Mouse (Mus musculus): ENCODE results near the gene Pds5b. TPM values are rescaled to one million over a fixed set of nuclear protein-coding genes. Genes with fewer than 3 reads are reported as not detected.
"Not testable (repeated sequence)": the region's sequence is repeated elsewhere in the genome, so short reads cannot be mapped to it uniquely, and the experiment has no call there.

Gene Pds5b
- polyA plus RNA-seq, 1 experiment from 2014 or later: 32.0 TPM

- no peak for ATAC-seq
- Histone ChIP-seq H3K27me3 (no peaks in the 10 kb centered on the region), H3K27ac (no peak overlapping the region), H3K9me3 (replicated peaks) (peaks cover 16% of the 10 kb centered on the region; the same call in 1 of the 2 replicates), H3K9ac (no peak overlapping the region), H3K36me3 (ENCODE audit: poor library complexity, severe bottlenecking) (no peaks in the 10 kb centered on the region), H3K4me1 (peaks cover 11% of the 10 kb centered on the region), H3K4me2 (no peak overlapping the region), H3K4me3 (no peak overlapping the region)
- 93% methylated on average over 8 of the region's 8 CpGs for WGBS
These were observed 163.2 kb downstream of the Pds5b start for GRCm38 (mm10) chr5:150836782-150837181.

- peak; percentile 86 for ATAC-seq
- Histone ChIP-seq H3K27ac (no peak overlapping the region), H3K9me3 (replicated peaks) (peaks cover 16% of the 10 kb centered on the region; the same call in 1 of the 2 replicates), H3K4me1 (peaks cover 11% of the 10 kb centered on the region), H3K4me2 (no peak overlapping the region), H3K4me3 (no peak overlapping the region), H3K9ac (no peak overlapping the region), H3K36me3 (ENCODE audit: poor library complexity, severe bottlenecking) (no peaks in the 10 kb centered on the region), H3K27me3 (no peaks in the 10 kb centered on the region)
- WGBS: 45% methylated on average over 11 of the region's 11 CpGs
These were observed 166.4 kb downstream of the Pds5b start for GRCm38 (mm10) chr5:150839688-150840541.

GRCm38 (mm10) chr5:150840596-150840995 is 167.1 kb downstream of the Pds5b start:
- Histone ChIP-seq H3K4me2 (no peak overlapping the region), H3K4me1 (peaks cover 11% of the 10 kb centered on the region), H3K9ac (no peak overlapping the region), H3K36me3 (ENCODE audit: poor library complexity, severe bottlenecking) (no peaks in the 10 kb centered on the region), H3K27me3 (no peaks in the 10 kb centered on the region), H3K9me3 (replicated peaks) (peaks cover 16% of the 10 kb centered on the region; the same call in 1 of the 2 replicates), H3K27ac (no peak overlapping the region), H3K4me3 (no peak overlapping the region)
- WGBS: 72% methylated on average over 11 of the region's 11 CpGs
- no peak for ATAC-seq

- H3K36me3 ChIP-seq (ENCODE audit: poor library complexity, severe bottlenecking): no peaks in the 10 kb centered on the region
- ATAC-seq: no peak
- WGBS: 89% methylated on average over 6 of the region's 6 CpGs
- no peaks in the 10 kb centered on the region for H3K27me3 ChIP-seq
- H3K9me3 ChIP-seq (replicated peaks): no peaks in the 10 kb centered on the region
- H3K9ac ChIP-seq: no peak overlapping the region
- H3K4me3 ChIP-seq: no peak overlapping the region
- H3K27ac ChIP-seq: no peak overlapping the region
- H3K4me2 ChIP-seq: no peak overlapping the region
- no peaks in the 10 kb centered on the region for H3K4me1 ChIP-seq
These were observed 172.4 kb downstream of the Pds5b start for GRCm38 (mm10) chr5:150845961-150846360.

- Histone ChIP-seq H3K9me3 (replicated peaks) (no peaks in the 10 kb centered on the region), H3K4me3 (no peak overlapping the region), H3K4me2 (no peak overlapping the region), H3K36me3 (ENCODE audit: poor library complexity, severe bottlenecking) (no peaks in the 10 kb centered on the region), H3K4me1 (0 out of 2 replicates have a peak, but pooled peaks cover 2% of the 10 kb centered on the region), H3K9ac (no peak overlapping the region), H3K27ac (no peak overlapping the region), H3K27me3 (no peaks in the 10 kb centered on the region)
- WGBS: 65% methylated on average over 2 of the region's 2 CpGs
- no peak for ATAC-seq
These were observed 177.3 kb downstream of the Pds5b start for GRCm38 (mm10) chr5:150850821-150851220.

GRCm38 (mm10) chr5:150852097-150852496 is 178.6 kb downstream of the Pds5b start:
- H3K4me2 ChIP-seq; ATAC-seq; H3K27me3 ChIP-seq; H3K9ac ChIP-seq; H3K27ac ChIP-seq; H3K36me3 ChIP-seq (ENCODE audit: poor library complexity, severe bottlenecking); H3K4me1 ChIP-seq; H3K4me3 ChIP-seq; H3K9me3 ChIP-seq (replicated peaks): not testable (repeated sequence)
- whole genome bisulfite sequencing: 91% methylated on average over 2 of the region's 2 CpGs

GRCm38 (mm10) chr5:150854506-150854905 is 181.0 kb downstream of the Pds5b start:
- Histone ChIP-seq H3K27ac (no peak overlapping the region), H3K9me3 (replicated peaks) (no peaks in the 10 kb centered on the region), H3K4me1 (0 out of 2 replicates have a peak, but pooled peaks cover 2% of the 10 kb centered on the region), H3K4me3 (no peak overlapping the region), H3K27me3 (no peaks in the 10 kb centered on the region), H3K9ac (no peak overlapping the region), H3K4me2 (no peak overlapping the region), H3K36me3 (ENCODE audit: poor library complexity, severe bottlenecking) (no peaks in the 10 kb centered on the region)
- ATAC-seq: no peak
- 63% methylated on average over 1 of the region's 1 CpGs for WGBS

GRCm38 (mm10) chr5:150859642-150860194 is 186.2 kb downstream of the Pds5b start:
- no peak overlapping the region for H3K4me2 ChIP-seq
- H3K27ac ChIP-seq: no peak overlapping the region
- no peak overlapping the region for H3K4me3 ChIP-seq
- H3K9ac ChIP-seq: no peak overlapping the region
- no peaks in the 10 kb centered on the region for H3K4me1 ChIP-seq
- no peaks in the 10 kb centered on the region for H3K9me3 ChIP-seq (replicated peaks)
- H3K27me3 ChIP-seq: no peaks in the 10 kb centered on the region
- 43% methylated on average over 5 of the region's 5 CpGs for WGBS
- no peak for ATAC-seq
- no peaks in the 10 kb centered on the region for H3K36me3 ChIP-seq (ENCODE audit: poor library complexity, severe bottlenecking)

Other genes with a start within 250 kb of the Pds5b start
- not detected in 2 replicates for gene Zar1l, start 155.6 kb upstream of the Pds5b start, polyA plus RNA-seq (2015; fragmentation: Nextera tagmentation; extraction: Ambion mirVana)
- 23.9 and 29.0 TPM in 2 replicates for gene Brca2, start 151.1 kb upstream of the Pds5b start, polyA plus RNA-seq (2015; fragmentation: Nextera tagmentation; extraction: Ambion mirVana)
- gene N4bp2l1, start 76.6 kb upstream of the Pds5b start, polyA plus RNA-seq (2015; fragmentation: Nextera tagmentation; extraction: Ambion mirVana): 4.2 and 4.5 TPM in 2 replicates
- 31.4 and 32.7 TPM in 2 replicates for gene N4bp2l2, start 7.6 kb upstream of the Pds5b start, polyA plus RNA-seq (2015; fragmentation: Nextera tagmentation; extraction: Ambion mirVana)

All from forebrain, embryonic 13.5 days (tissue).